Mouse (Mus musculus): ENCODE results near the gene Rnft1.

DNA sequence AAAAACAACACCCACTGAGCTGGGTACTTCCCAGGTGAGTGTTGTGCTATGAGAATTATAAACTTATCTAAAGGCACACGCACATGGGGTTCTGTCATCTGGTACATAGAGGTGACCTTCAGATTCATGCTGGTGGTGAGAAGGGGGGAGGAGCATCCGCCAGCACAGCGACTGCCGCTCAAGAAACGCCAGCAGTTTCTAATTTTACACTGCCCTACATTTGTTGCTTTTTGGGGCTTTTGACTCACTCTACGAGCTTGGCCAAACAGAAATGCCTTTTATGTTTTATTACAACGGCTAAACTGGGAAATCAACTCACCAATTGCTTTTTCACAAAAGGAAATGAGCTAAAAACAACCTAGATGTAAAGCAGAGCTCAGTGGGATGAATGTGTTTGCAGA is 11.7 kb upstream of the Rnft1 start:
- TF ChIP-seq CTCF (IDR thresholded peaks at IDR 0.05; ENCODE audit: extremely low read depth, insufficient read length, insufficient replicate concordance, low read depth, low read length), result no peak
- no peak for TF ChIP-seq POLR2A (IDR thresholded peaks at IDR 0.05; ENCODE audit: low read depth, low read length)
